Mouse (Mus musculus) erythroid progenitor cell, adult 5-6 weeks (primary cell): ENCODE results near the gene Evi5. TPM values are rescaled to one million over a fixed set of nuclear protein-coding genes. Genes with fewer than 3 reads are reported as not detected.

Source experiments
- ATAC-seq: replicated peaks from 2 replicates; pipeline ENCODE4 v1.8.0; 2016; ENCODE audit warnings: moderate number of reproducible peaks, mild to moderate bottlenecking, moderate TSS enrichment, inconsistent platforms; ENCODE audit not compliant: poor library complexity, low FRiP score, severe bottlenecking
- total RNA-seq, 2 experiments: library from RNA; stranded (forward) in 1 of 2; stranded (reverse) in 1 of 2; fragments of 150-400 nt in 1 of 2; fragments of 186-747, 209-891 nt in 1 of 2; gene quantifications; 2 replicates each; pipeline versions ENCODE4 v1.2.3 to v1.2.4; 2015 to 2017; ENCODE audit warnings: low replicate concordance in 2 of 2

The Evi5 gene
- total RNA-seq, 2 experiments from 2014 or later: 323 to 445 TPM

DNA sequence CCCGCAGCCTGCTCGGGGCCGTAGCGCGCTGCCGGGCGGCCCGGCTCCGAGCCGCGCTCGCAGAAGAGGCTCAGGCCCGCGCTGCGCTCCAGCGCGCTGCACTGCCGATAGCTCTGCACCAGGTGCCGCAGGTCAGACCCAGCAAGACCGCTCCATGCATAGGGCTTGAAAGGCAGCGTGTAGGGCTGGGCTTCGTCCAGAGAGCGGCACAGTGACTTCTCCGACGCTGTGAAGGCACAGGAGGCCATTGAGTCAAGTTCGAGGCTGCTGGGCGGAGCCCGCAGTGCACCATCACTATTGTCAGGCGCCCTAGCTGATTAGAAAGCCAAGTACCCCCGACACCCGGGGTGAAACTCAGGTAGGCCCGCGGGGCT lies 153.3 kb downstream of the Evi5 start:
- no peak for ATAC-seq

DNA sequence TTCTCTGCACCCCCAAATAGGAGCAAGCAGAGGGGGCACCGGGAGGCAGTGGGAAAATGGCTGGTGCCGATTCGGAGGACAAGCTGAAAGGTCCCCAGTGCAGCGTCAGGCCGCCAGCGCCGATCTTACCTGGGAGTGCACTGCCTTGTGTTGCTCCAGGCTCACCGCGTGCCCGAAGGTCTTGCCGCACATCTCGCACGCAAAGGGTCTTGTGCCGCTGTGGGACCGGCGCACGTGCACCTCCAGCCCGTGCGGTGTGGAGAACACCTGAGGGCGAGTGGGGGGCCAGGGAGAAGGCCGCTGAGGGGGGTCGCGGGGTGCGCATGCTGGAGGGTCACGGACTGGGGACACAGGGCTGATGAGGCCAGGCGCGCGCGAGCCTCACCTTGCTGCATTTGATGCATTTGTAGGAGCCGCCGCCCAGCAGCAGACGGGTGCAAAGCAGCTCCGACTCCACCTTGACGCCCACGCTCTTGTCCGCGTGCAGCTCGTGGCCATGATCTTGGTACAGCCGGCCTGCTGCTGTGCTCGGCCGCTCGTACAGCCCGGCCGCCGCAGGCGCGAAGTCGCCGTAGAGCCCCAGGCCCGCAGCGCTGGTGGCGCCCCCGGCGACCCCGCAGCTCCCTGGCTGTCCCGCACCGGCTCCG lies 153.8 kb downstream of the Evi5 start:
- no peak for ATAC-seq

DNA sequence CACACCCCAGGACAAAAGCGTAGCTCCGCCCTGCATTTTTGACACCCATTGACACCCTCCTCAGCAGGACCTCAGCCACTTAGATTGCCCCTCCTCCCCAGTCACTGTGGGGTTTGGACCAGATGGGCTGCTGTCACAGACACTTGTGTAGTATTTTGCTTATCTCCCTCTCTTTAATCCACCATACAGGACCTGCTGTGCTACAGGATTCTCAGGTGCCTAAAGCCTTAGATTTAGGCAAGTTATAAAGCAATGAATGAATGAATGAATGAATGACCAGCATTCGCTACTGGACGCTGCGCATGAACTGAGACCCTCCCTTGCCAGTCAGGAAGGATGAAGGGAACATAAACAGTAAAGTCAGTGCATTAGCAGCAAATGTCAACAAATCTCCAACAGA lies 154.4 kb downstream of the Evi5 start:
- no peak for ATAC-seq

DNA sequence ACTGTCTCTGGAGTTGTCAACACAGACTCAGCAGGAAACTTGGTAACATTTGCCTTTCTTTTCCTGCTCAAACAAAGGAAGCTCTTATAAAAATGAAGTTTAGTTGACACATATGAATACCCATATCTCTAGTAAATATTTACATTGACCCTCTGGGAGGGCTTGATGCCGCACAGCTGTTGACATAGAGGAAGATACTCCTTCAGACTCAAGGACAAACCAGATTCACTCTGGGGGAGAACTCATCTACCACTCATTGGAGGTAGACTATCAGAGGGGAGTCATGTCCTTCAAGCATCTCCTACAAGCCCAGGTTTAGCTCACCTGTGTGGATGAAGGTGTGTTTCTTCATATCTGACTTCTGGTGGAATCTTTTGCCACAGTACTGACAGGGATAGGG lies 155.1 kb downstream of the Evi5 start:
- ATAC-seq: no peak

DNA sequence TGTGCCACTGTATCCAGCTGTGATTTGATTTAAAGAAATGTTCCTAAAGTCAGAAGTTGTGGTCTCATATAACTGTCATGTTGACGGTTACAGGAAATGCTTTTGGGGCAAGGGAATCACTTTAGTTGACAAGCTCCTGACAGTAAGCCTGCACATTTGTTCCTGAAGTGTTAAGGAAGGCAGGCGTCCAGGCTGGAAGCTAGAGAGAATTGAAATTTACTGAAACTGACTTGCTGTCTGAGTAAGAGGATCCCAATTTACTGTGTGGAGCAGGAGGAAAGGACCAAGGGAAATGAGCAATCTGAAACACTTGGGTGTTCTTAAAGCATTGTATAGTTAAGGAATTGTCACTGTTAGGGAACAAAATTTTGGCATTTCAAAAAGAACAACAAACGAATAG lies 155.7 kb downstream of the Evi5 start:
- no peak for ATAC-seq

DNA sequence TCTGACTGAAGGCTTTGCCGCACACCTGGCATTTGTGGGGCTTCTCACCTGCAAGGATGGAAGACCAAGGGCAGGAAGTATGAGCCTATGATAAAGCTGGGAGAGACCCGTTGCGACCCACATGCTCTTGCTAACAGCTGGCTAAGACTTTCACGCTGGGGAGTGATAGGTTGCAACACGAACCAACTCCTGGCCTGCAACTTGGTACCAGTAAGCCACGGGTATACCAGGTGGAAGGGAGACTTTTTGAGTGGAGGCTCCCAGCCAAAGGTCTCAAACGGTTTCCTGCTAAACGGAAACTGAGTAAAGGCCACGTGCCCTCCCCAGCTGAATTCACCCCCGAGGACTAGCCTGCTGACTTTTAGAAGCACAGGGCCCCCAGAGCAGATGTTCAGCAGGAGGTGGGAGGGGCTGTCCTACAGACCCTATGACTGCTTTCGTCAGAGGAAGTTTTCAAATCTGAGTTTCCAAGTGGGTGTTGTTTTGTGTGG lies 157.0 kb downstream of the Evi5 start:
- ATAC-seq: no peak

DNA sequence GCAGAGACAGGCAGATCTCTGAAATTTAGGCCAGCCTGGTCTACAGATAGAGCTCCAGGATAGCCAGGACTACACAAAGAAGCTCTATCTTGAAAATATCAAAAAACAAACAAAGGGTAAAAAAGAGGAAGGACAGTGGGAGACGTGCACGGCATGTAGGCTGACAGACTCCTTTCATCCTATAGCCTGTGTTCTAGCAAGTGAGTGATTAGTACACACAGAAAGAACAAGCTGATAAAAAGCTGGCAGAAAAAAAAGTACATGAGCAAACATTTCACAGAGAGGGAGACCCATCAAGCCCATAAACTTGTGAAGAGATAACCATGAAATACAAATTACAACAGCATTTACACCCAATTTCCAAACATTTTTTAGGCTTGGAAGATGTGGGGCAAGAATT lies 163.2 kb downstream of the Evi5 start:
- ATAC-seq: no peak

DNA sequence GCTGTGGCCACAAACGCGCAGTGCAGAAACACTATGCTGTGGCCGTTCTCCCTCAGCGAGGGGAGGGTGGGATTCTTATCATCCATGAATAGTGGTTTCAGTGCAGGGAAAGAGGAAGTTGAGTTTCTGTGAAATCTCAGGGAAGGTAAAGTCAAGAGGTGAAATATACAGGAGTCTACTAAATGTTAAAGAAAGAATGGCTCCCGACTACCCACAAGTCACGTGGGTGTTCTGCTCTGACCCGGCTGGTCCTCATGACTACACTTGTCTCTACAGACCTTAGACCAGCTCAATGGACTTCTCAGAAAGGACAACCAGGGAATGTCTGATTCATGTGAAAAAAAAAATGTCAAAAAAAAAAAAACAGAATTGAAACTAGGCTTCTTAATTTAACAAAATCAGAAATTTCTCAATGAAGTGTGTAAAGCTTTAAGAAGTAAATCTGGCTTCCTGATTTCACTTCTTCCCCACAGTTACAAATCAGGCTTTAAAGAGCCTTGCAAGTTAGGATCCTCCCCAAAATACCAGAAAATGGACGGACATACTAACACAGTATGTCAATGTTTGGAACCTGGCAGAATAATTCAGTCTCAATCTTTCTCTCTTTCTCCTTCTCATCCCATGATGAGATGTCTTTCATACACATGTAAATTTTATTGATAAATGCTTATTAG lies 166.6 kb downstream of the Evi5 start:
- no peak for ATAC-seq

DNA sequence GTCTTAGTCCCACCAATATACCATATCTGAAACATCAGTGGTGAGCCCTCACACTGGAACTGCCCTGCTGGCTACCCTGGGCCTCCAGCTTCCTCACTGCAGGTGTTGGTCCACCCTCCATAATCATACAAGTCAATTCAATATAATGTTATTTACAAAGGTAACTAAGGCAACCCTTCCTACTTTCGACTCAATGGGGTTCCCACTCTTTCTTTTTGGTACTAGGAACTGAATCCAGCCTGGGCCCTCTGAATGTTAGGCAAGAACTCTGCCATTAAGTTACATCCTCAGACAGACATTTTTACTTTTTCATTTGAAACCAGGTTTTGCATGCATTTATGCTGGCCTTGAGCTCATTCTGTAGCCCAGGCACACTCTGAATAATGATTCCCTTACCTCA lies 168.6 kb downstream of the Evi5 start:
- no peak for ATAC-seq

DNA sequence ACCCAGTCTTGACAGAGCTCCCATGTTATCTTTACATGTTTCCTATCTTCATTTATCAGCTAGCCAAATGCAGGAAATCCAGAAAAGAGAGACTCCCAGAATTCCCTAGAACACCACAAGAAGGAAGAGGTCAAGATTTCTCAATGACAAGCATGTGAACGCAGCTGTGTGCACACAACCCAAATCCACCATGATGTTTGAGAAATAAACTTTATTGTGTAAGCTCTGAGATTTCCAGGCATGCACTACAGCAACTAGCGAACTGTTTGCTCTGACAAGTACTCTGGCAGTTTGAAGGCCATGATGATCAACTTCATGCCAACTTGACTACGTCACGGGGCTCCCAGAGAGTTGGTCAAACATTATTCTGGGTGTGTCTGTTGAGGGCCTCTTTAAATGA lies 169.2 kb downstream of the Evi5 start:
- no peak for ATAC-seq

DNA sequence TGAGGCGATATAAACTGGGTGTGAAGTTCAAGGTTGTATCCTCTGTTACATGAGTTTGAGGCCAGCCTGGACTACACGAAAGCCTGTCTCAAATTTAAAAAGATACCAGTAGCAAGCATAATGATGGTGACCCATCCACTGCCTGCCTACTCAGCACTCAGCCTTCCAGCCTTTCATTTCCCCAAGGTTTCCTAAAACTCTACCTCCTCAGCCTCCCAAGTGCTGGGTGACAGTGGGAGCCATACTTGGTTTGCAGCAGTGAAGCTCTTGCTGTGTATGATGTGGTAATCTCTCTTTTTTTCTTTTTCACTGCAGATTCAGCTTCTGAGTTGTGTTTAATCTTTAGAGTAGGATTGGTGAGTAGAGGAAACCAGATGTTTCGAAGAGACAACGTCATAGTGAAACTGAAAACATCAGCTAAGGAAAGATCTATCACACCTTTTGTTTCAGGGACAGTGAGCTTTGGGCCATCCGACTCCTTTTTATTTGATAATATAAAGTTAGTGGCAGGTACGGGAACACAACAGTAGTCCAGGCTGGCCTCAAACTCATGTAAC lies 171.6 kb downstream of the Evi5 start:
- ATAC-seq: no peak

DNA sequence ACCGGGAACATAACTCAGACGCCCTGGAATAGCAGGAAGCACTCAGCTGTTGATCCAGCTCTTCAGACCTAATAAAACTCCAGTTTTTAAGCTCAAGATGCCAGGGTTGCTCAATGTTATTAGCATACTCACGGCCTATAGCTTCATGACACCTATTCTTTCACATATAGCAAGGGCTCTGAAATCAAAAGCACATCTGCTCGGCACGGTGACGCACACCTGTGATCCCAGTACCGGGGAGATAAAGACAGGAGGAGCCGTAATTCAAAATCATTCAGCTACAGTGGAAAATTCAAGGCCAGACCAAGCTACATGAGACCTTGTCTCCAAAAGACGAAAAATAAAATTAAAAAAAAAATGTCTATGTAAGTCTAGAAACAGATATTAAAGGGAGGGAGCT lies 173.2 kb downstream of the Evi5 start:
- no peak for ATAC-seq

DNA sequence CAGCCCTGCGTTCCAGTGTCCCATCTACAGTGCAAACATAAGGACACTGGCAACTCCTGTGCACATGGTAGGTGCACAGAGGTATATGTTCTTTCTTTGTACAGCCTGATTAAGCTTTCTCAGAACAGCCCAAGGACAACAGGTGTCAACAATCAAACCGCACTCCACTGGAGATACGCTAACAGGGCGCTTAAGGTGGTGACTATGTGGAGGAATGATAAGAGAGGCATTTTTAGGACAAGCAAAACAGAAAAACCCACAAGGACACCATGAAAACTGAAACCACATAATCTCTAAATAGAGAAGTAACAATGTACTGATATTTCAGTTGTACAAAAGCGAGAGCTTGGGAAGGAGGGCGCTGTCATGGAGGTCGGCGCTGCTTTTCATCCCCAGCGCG lies 174.0 kb downstream of the Evi5 start:
- ATAC-seq: no peak

DNA sequence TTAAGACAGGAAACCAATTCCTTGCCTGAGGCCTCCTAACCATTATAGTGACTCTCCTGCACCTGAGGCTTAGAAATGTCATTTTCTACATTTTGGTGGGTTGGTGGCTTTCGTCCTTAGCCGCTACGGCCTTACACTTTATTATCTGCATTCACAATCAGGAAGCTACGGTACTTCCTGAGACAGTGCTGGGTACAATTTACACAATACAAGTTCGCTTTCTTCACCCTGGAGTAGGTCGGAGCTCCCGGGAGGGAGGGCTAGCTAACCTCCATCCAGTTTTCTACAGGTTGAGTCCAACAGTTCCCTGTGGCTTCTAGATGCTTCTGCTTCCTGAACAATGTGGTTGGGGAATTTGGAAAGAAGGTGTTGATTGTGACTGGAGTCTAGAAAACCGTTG lies 176.0 kb downstream of the Evi5 start:
- ATAC-seq: no peak

DNA sequence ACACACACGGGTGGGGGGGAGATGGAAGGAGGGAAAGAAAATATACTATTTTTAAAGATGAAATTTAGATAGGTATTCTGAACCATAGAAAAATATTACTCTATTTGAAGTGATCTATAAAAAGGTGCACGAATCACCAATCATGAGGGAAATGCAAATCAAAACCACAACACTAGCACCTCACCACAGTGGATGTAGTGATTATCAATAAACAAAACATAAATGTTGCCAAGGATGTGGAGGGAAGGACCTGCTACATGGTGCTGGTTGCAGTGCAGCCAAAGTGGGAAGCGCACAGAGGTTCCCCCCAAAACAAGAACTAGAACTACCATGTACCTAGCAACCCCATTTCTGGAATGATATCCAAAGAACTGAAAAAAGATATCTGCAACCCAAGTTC lies 179.9 kb downstream of the Evi5 start:
- no peak for ATAC-seq

Other genes starting within 250 kb of the Evi5 start
- 4.7 and 5.0 TPM in 2 replicates for gene Gfi1, start 149.1 kb downstream of the Evi5 start, total RNA-seq (2015; ENCODE audit: low replicate concordance)
- gene Gfi1, start 149.1 kb downstream of the Evi5 start, total RNA-seq (2017; ENCODE audit: low replicate concordance): 4.5 and 6.3 TPM in 2 replicates
- gene Ube2d2b, start 45.0 kb downstream of the Evi5 start, total RNA-seq (2015; ENCODE audit: low replicate concordance): not detected in 2 replicates
- 1.0 TPM in 1 of 2 replicates, not detected in the other for gene Ube2d2b, start 45.0 kb downstream of the Evi5 start, total RNA-seq (2017; ENCODE audit: low replicate concordance)
- gene Rpl5, start 25.4 kb upstream of the Evi5 start, total RNA-seq (2015; ENCODE audit: low replicate concordance): 117 and 187 TPM in 2 replicates
- gene Rpl5, start 25.4 kb upstream of the Evi5 start, total RNA-seq (2017; ENCODE audit: low replicate concordance): 70.6 and 101 TPM in 2 replicates
- gene Fam69a, start 112.0 kb upstream of the Evi5 start, total RNA-seq (2015; ENCODE audit: low replicate concordance): 34.4 and 36.8 TPM in 2 replicates
- 10.4 and 26.4 TPM in 2 replicates for gene Fam69a, start 112.0 kb upstream of the Evi5 start, total RNA-seq (2017; ENCODE audit: low replicate concordance)
- gene Mtf2, start 190.6 kb upstream of the Evi5 start, total RNA-seq (2015; ENCODE audit: low replicate concordance): 26.4 and 49.7 TPM in 2 replicates
- 15.4 and 48.0 TPM in 2 replicates for gene Mtf2, start 190.6 kb upstream of the Evi5 start, total RNA-seq (2017; ENCODE audit: low replicate concordance)